Mouse (Mus musculus): ENCODE results near the gene Ppp1r9a. TPM values are rescaled to one million over a fixed set of nuclear protein-coding genes. Genes with fewer than 3 reads are reported as not detected.

The Ppp1r9a gene
- polyA plus RNA-seq, 1 experiment from 2014 or later = 40.1 TPM

DNA sequence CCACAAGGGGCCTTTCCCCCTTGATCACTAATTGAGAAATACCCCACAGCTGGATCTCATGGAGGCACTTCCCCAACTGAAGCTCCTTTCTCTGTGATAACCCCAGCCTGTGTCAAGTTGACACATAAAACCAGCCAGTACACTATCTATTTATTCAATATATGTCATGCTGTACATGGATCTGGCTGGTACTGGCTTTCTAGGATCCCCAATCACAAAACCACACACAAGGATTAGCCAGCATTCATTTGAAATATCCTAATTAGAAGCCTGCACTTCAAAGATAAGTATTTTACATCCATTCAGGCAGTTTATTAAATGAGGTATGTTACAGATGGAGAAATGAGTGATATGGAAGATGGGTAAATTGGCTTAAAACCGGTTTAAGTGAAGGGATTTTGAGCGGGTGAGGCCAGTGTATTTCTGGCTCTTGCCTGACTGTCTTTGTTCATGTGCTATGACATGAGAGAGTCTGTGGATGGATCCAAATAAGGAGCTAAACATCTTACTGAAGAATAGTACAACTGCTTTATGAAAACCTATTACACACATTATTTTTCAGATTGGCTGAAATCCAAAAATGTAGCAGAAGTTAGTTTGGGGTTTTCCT, 135.5 kb downstream of the Ppp1r9a start:
- Histone ChIP-seq H3K27ac (ENCODE audit: low read depth, low read length) (no peak overlapping the region), H3K9me3 (ENCODE audit: control insufficient read depth, low read length) (no peaks in the 10 kb centered on the region), H3K27me3 (replicated peaks; ENCODE audit: control insufficient read depth, insufficient read depth, low read length) (no peaks in the 10 kb centered on the region), H3K9ac (ENCODE audit: low read depth, low read length) (no peak overlapping the region), H3K4me1 (ENCODE audit: control insufficient read depth, insufficient read depth, low read depth, low read length) (no peaks in the 10 kb centered on the region), H3K4me2 (ENCODE audit: low read length) (no peak overlapping the region), H3K4me3 (ENCODE audit: low read length) (no peak overlapping the region), H3K36me3 (ENCODE audit: control insufficient read depth, insufficient read depth, low read length) (no peaks in the 10 kb centered on the region)
- 87% methylated on average over 2 of the region's 2 CpGs for WGBS
- ATAC-seq = no peak

DNA sequence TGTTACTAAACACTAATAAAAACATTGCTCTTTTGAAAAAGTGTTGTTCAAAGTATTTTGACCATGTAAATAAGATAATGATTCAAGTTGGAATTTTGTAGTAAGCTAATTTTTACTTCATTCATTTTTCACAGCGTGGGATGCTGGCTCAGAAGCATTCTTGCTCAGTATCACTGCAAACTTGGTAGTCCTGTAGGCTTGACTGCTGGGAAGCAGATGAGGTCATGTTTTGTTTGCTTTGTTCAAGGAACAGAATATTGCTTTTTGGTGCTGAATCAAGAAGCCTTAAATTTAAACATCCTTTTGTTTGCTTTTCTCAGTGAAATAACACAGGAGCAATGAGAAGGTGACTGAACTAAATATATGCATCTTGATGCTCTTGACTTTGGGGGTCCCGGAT, 136.6 kb downstream of the Ppp1r9a start:
- Histone ChIP-seq H3K9me3 (ENCODE audit: control insufficient read depth, low read length) (no peaks in the 10 kb centered on the region), H3K36me3 (ENCODE audit: control insufficient read depth, insufficient read depth, low read length) (no peaks in the 10 kb centered on the region), H3K27ac (ENCODE audit: low read depth, low read length) (no peak overlapping the region), H3K9ac (ENCODE audit: low read depth, low read length) (no peak overlapping the region), H3K4me2 (ENCODE audit: low read length) (no peak overlapping the region), H3K4me3 (ENCODE audit: low read length) (no peak overlapping the region), H3K4me1 (ENCODE audit: control insufficient read depth, insufficient read depth, low read depth, low read length) (no peaks in the 10 kb centered on the region), H3K27me3 (replicated peaks; ENCODE audit: control insufficient read depth, insufficient read depth, low read length) (no peaks in the 10 kb centered on the region)
- WGBS = 66% methylated on average over 2 of the region's 2 CpGs
- no peak for ATAC-seq

DNA sequence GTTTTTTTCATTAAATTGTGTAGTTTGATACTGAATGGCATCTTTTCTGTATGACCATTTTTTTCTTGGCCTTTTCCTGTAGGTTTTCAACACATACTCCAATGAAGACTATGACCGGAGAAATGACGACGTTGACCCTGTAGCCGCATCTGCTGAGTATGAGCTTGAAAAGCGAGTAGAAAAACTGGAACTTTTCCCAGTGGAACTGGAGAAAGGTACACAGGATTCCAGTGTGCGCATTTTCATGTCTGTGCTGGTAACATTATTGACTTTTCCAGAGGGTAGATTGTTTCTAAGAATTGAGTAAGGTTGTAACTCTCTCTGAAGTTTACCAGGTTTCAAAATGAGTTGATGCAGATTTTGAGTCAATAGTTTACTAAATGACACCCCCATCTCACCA, 143.1 kb downstream of the Ppp1r9a start:
- Histone ChIP-seq H3K9ac (ENCODE audit: low read depth, low read length) (no peak overlapping the region), H3K27ac (ENCODE audit: low read depth, low read length) (no peak overlapping the region), H3K9me3 (ENCODE audit: control insufficient read depth, low read length) (no peaks in the 10 kb centered on the region), H3K4me1 (ENCODE audit: control insufficient read depth, insufficient read depth, low read depth, low read length) (no peaks in the 10 kb centered on the region), H3K4me2 (ENCODE audit: low read length) (no peak overlapping the region), H3K36me3 (ENCODE audit: control insufficient read depth, insufficient read depth, low read length) (no peaks in the 10 kb centered on the region), H3K27me3 (replicated peaks; ENCODE audit: control insufficient read depth, insufficient read depth, low read length) (no peaks in the 10 kb centered on the region), H3K4me3 (ENCODE audit: low read length) (no peak overlapping the region)
- 95% methylated on average over 6 of the region's 6 CpGs for WGBS
- no peak for ATAC-seq

DNA sequence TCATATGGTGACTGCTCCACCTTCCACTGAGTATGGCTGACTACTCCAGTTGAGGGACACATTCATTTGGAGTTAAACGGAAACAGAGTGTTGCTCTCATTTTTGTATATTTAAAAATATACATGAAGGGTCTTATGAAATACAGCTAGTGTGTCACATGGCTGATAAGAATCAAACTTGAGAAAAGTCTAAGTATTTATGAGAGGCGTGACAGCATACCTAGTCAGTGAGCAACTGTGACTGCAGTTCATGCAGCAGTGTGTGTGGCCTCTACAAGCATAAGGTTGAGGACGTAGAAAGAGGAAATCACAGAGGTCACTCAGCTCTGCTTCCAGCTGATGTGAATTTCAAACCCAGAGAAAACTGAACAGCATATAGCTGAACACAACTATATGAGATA, 145.3 kb downstream of the Ppp1r9a start:
- no peak overlapping the region for H3K4me2 ChIP-seq (ENCODE audit: low read length)
- H3K4me3 ChIP-seq (ENCODE audit: low read length) = no peak overlapping the region
- no peak for ATAC-seq
- no peaks in the 10 kb centered on the region for H3K27me3 ChIP-seq (replicated peaks; ENCODE audit: control insufficient read depth, insufficient read depth, low read length)
- no peaks in the 10 kb centered on the region for H3K36me3 ChIP-seq (ENCODE audit: control insufficient read depth, insufficient read depth, low read length)
- WGBS = 90% methylated on average over 3 of the region's 3 CpGs
- no peak overlapping the region for H3K9ac ChIP-seq (ENCODE audit: low read depth, low read length)
- H3K9me3 ChIP-seq (ENCODE audit: control insufficient read depth, low read length) = no peaks in the 10 kb centered on the region
- H3K27ac ChIP-seq (ENCODE audit: low read depth, low read length) = no peak overlapping the region
- no peaks in the 10 kb centered on the region for H3K4me1 ChIP-seq (ENCODE audit: control insufficient read depth, insufficient read depth, low read depth, low read length)

DNA sequence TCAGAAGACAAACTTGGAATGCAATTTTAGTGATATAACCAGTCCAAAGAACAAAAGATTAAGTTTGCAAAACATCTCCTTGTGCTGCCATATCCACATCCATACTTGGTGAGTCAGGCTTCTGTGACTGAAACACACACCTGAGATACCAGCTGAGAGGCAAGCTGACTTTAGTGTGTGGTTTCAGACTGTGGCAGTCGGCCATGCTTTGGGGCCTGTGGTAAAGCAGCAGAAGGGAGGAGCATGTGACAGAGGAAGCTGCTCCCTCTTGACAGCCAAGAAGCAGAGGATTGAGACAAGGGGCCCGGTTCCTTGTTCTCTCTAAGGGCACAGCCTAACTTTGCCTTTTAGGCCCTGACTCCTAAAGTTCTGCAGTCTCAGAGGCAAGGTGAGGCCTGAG, 149.6 kb downstream of the Ppp1r9a start:
- Histone ChIP-seq H3K4me1 (ENCODE audit: control insufficient read depth, insufficient read depth, low read depth, low read length) (no peaks in the 10 kb centered on the region), H3K9ac (ENCODE audit: low read depth, low read length) (no peak overlapping the region), H3K9me3 (ENCODE audit: control insufficient read depth, low read length) (no peaks in the 10 kb centered on the region), H3K4me2 (ENCODE audit: low read length) (no peak overlapping the region), H3K27ac (ENCODE audit: low read depth, low read length) (no peak overlapping the region), H3K36me3 (ENCODE audit: control insufficient read depth, insufficient read depth, low read length) (no peaks in the 10 kb centered on the region), H3K27me3 (replicated peaks; ENCODE audit: control insufficient read depth, insufficient read depth, low read length) (no peaks in the 10 kb centered on the region), H3K4me3 (ENCODE audit: low read length) (no peak overlapping the region)
- ATAC-seq = no peak
- 65% methylated on average over 2 of the region's 2 CpGs for WGBS

DNA sequence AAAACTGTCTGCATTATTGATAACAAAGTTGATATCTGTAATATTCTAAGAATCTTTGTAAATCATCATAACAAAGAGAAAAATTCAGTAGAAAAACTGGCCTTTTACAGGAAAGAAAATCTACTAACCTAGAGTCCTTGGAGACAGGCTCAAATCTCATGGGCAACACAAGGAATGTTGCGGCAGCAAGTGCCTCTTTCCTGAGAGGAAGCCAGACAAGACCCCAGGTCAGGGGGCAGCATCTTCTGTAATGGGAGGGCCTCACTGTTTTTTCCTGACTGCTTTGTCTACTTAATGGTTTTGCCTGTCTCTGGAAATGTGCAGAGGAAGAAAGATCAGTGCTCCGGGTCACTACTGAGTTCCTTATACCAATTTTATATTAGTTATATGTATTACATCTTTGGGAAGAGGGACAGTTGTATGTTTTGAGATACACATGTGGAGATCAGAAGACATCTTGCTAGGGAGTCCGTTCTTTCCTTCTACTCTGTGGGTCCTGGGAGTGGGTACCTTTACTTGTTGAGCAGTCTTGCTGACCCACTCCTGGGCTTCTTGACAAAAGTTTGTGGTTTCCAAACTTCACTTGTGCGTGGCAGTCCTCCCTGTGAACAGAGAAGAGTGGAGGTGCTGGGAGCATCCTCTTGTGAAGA, 151.9 kb downstream of the Ppp1r9a start:
- H3K27me3 ChIP-seq (replicated peaks; ENCODE audit: control insufficient read depth, insufficient read depth, low read length) = no peaks in the 10 kb centered on the region
- no peaks in the 10 kb centered on the region for H3K9me3 ChIP-seq (ENCODE audit: control insufficient read depth, low read length)
- H3K27ac ChIP-seq (ENCODE audit: low read depth, low read length) = no peak overlapping the region
- no peak overlapping the region for H3K4me3 ChIP-seq (ENCODE audit: low read length)
- no peak overlapping the region for H3K9ac ChIP-seq (ENCODE audit: low read depth, low read length)
- H3K36me3 ChIP-seq (ENCODE audit: control insufficient read depth, insufficient read depth, low read length) = no peaks in the 10 kb centered on the region
- no peaks in the 10 kb centered on the region for H3K4me1 ChIP-seq (ENCODE audit: control insufficient read depth, insufficient read depth, low read depth, low read length)
- WGBS = 81% methylated on average over 4 of the region's 4 CpGs
- no peak for ATAC-seq
- no peak overlapping the region for H3K4me2 ChIP-seq (ENCODE audit: low read length)

DNA sequence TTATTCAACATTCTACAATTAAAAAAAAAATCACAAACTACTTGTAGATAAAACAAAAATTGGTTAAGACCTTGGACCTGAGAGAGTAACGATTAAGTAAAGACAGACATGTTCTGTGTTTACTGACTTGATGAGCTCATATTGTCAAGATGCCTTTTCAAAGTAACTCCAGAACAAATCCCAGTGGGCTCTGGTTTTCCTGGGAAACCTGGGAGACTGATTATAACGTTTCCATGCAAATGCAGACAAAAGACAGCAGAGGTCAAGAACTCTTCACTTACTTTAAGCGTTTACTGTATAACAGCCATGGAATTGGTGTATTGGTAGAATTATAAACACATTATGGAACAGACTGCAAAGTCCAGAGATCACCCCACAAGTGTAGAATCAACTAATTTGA, 172.0 kb downstream of the Ppp1r9a start:
- Histone ChIP-seq H3K36me3 (ENCODE audit: control insufficient read depth, insufficient read depth, low read length) (no peaks in the 10 kb centered on the region), H3K27me3 (replicated peaks; ENCODE audit: control insufficient read depth, insufficient read depth, low read length) (no peaks in the 10 kb centered on the region), H3K27ac (ENCODE audit: low read depth, low read length) (no peak overlapping the region), H3K4me3 (ENCODE audit: low read length) (no peak overlapping the region), H3K4me1 (ENCODE audit: control insufficient read depth, insufficient read depth, low read depth, low read length) (no peaks in the 10 kb centered on the region), H3K4me2 (ENCODE audit: low read length) (no peak overlapping the region), H3K9me3 (ENCODE audit: control insufficient read depth, low read length) (no peaks in the 10 kb centered on the region), H3K9ac (ENCODE audit: low read depth, low read length) (no peak overlapping the region)
- WGBS = 57% methylated on average over 3 of the region's 3 CpGs
- no peak for ATAC-seq

DNA sequence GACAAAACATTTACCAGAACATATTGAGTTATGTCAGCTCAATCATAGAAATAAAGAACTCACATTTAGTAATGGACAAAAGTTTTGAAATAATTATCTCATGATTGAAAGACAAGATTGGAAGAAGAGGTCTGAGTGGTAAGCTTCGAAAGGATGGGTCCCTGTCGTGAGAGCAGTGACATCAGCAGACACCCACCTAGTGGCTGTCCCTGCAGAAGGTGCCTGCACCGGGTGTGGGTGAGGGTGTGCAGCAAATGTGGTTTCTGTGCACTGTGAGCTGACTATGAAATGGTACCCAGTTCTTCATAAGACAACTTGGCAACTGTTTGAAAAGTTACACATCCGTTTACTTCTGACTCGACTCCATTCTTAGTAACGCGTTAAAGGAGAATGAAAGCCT, 173.0 kb downstream of the Ppp1r9a start:
- H3K27ac ChIP-seq (ENCODE audit: low read depth, low read length) = no peak overlapping the region
- H3K4me1 ChIP-seq (ENCODE audit: control insufficient read depth, insufficient read depth, low read depth, low read length) = no peaks in the 10 kb centered on the region
- no peaks in the 10 kb centered on the region for H3K9me3 ChIP-seq (ENCODE audit: control insufficient read depth, low read length)
- WGBS = 91% methylated on average over 7 of the region's 7 CpGs
- no peak overlapping the region for H3K4me3 ChIP-seq (ENCODE audit: low read length)
- H3K9ac ChIP-seq (ENCODE audit: low read depth, low read length) = no peak overlapping the region
- H3K36me3 ChIP-seq (ENCODE audit: control insufficient read depth, insufficient read depth, low read length) = no peaks in the 10 kb centered on the region
- H3K27me3 ChIP-seq (replicated peaks; ENCODE audit: control insufficient read depth, insufficient read depth, low read length) = no peaks in the 10 kb centered on the region
- ATAC-seq = no peak
- no peak overlapping the region for H3K4me2 ChIP-seq (ENCODE audit: low read length)

DNA sequence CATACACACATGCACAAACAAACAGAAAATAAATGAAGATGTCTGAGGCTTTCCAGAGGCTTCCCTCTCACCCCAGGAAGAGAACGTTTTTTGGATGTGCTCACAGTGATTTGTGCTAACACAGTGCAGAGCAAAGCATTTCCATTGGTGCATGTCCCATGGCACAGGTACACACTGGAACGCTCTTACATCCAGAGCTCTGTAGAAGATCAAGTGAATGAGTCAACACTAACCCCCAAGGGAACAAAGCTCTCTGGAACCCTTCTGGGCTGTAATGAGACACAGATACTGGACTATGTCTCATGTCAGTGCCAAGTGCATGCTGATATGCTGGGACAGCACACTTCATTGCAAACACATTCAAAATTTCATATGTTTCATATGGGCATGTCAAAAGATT, 175.3 kb downstream of the Ppp1r9a start:
- Histone ChIP-seq H3K36me3 (ENCODE audit: control insufficient read depth, insufficient read depth, low read length) (no peaks in the 10 kb centered on the region), H3K27ac (ENCODE audit: low read depth, low read length) (no peak overlapping the region), H3K9me3 (ENCODE audit: control insufficient read depth, low read length) (no peaks in the 10 kb centered on the region), H3K4me2 (ENCODE audit: low read length) (no peak overlapping the region), H3K4me3 (ENCODE audit: low read length) (no peak overlapping the region), H3K27me3 (replicated peaks; ENCODE audit: control insufficient read depth, insufficient read depth, low read length) (no peaks in the 10 kb centered on the region), H3K4me1 (ENCODE audit: control insufficient read depth, insufficient read depth, low read depth, low read length) (no peaks in the 10 kb centered on the region; the same call in 1 of the 2 replicates), H3K9ac (ENCODE audit: low read depth, low read length) (no peak overlapping the region)
- no peak for ATAC-seq
- WGBS = 86% methylated on average over 2 of the region's 2 CpGs
